Comparison of ENCODE assay signal across 29 mouse cellular contexts in the genomic region with DNA sequence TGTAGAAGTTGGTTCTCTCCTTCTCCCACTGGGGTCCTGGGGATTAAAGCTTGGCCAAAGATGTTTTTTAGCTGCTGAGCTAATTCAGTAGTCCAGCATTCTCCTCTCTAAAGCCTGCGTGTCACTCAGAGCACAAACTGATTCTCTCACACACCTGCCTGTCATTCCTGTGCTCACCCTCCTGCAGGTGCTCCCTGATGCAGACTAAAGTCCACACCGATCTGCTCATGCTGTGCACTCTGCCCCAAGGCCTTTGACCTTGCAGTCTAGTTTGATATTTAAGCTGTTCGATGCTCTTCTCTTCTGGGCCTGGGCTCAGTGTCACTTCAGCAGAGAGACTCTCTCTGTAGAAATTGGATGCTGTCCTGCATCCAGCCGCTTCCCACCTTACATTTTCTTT. TPM values are rescaled to one million over a fixed set of nuclear protein-coding genes. Genes with fewer than 3 reads are reported as not detected.
DNase-seq lines count a peak whose midpoint lies in the region; ATAC-seq and TF ChIP-seq lines count a peak whose summit lies in the region.
"Had no signal": no experiment of that assay in that cellular context is flagged by ENCODE, and none has a peak within 500 bp of the region (broad histone marks: within the 10 kb centered on the region; RNA-seq: fewer than 3 reads in every experiment).

No protein-coding gene starts in this region.

- H3K9ac ChIP-seq in kidney, embryonic 14.5 days (ENCODE audit: low read depth, low read length) = no peak overlapping the region
- no peak overlapping the region for H3K9ac ChIP-seq in kidney, postnatal 0 days (ENCODE audit: low read depth, low read length)
- peak overlapping the region; percentile 72 for H3K9ac ChIP-seq in liver, adult 2 months (ENCODE audit: low read depth, low read length)
- H3K9ac ChIP-seq in liver, postnatal 0 days (replicated peaks) = no peak overlapping the region
- H3K9ac ChIP-seq in neural tube, embryonic 15.5 days (replicated peaks) = no peak overlapping the region
- H3K9ac ChIP-seq: forebrain, embryonic 15.5 days; midbrain, embryonic 12.5 days had no signal

- H3K27me3 ChIP-seq in kidney, embryonic 14.5 days (ENCODE audit: control insufficient read depth, insufficient read depth, low read length) = no peaks in the 10 kb centered on the region
- no peaks in the 10 kb centered on the region for H3K27me3 ChIP-seq in kidney, postnatal 0 days (ENCODE audit: insufficient read depth, low read length)
- no peaks in the 10 kb centered on the region for H3K27me3 ChIP-seq in liver, adult 2 months (ENCODE audit: control insufficient read depth, insufficient read depth, low read length)
- no peaks in the 10 kb centered on the region for H3K27me3 ChIP-seq in liver, postnatal 0 days (ENCODE audit: insufficient read depth, low read length)
- no peaks in the 10 kb centered on the region for H3K27me3 ChIP-seq in neural tube, embryonic 15.5 days (replicated peaks)
- H3K27me3 ChIP-seq: forebrain, embryonic 15.5 days; midbrain, embryonic 12.5 days had no signal

- no peaks in the 10 kb centered on the region for H3K9me3 ChIP-seq in kidney, embryonic 14.5 days (ENCODE audit: control insufficient read depth, low read length)
- no peaks in the 10 kb centered on the region for H3K9me3 ChIP-seq in kidney, postnatal 0 days (replicated peaks; ENCODE audit: low read length)
- H3K9me3 ChIP-seq in liver, postnatal 0 days (ENCODE audit: low read length) = no peaks in the 10 kb centered on the region
- H3K9me3 ChIP-seq in neural tube, embryonic 15.5 days (replicated peaks) = no peaks in the 10 kb centered on the region
- H3K9me3 ChIP-seq: embryonic facial prominence, embryonic 10.5 days; forebrain, embryonic 15.5 days; hindbrain, embryonic 10.5 days; limb, embryonic 10.5 days; midbrain, embryonic 12.5 days had no signal

- no peak for TF ChIP-seq EP300 in liver, postnatal 0 days (IDR thresholded peaks at IDR 0.05; ENCODE audit: low read depth)

- TF ChIP-seq CTCF in kidney, postnatal 0 days (IDR thresholded peaks at IDR 0.05; ENCODE audit: low read depth) = no peak
- TF ChIP-seq CTCF in liver, adult 2 months (IDR thresholded peaks at IDR 0.05; ENCODE audit: low read depth, low read length) = no peak
- TF ChIP-seq CTCF in liver, postnatal 0 days (IDR thresholded peaks at IDR 0.05; ENCODE audit: low read depth) = no peak

- no peak overlapping the region for H3K4me2 ChIP-seq in kidney, embryonic 14.5 days (replicated peaks; ENCODE audit: low read depth, low read length)
- no peak overlapping the region for H3K4me2 ChIP-seq in kidney, postnatal 0 days (ENCODE audit: low read length)
- H3K4me2 ChIP-seq in liver, postnatal 0 days (ENCODE audit: low read depth, low read length) = peak overlapping the region; percentile 50; the same call in 1 of the 2 replicates
- no peak overlapping the region for H3K4me2 ChIP-seq in neural tube, embryonic 15.5 days
- H3K4me2 ChIP-seq: forebrain, embryonic 15.5 days; heart, embryonic 11.5 days; midbrain, embryonic 12.5 days had no signal

- no peak overlapping the region for H3K4me3 ChIP-seq in kidney, embryonic 14.5 days (ENCODE audit: low read length)
- H3K4me3 ChIP-seq in kidney, postnatal 0 days (replicated peaks; ENCODE audit: low read depth, low read length) = no peak overlapping the region
- H3K4me3 ChIP-seq in liver, adult 2 months (ENCODE audit: insufficient read depth, low read depth, low read length) = peak overlapping the region; percentile 49
- H3K4me3 ChIP-seq in liver, postnatal 0 days (ENCODE audit: low read depth, low read length) = 0 out of 2 replicates have a peak overlapping the region, but pooled peaks have one; percentile 8
- no peak overlapping the region for H3K4me3 ChIP-seq in neural tube, embryonic 15.5 days (replicated peaks)
- H3K4me3 ChIP-seq: embryonic facial prominence, embryonic 10.5 days; forebrain, embryonic 15.5 days; hindbrain, embryonic 10.5 days; limb, embryonic 10.5 days; midbrain, embryonic 12.5 days had no signal

- DNase-seq in kidney, adult 9 months = peak; percentile 74
- DNase-seq in kidney, postnatal 0 days (ENCODE audit: low spot score) = no peak
- DNase-seq in liver, adult 2 months (ENCODE audit: extremely low read depth, low read depth, low spot score) = peak; percentile 97
- no peak for DNase-seq in liver, postnatal 0 days
- no peak for DNase-seq in right cerebral cortex, postnatal 4 days
- DNase-seq: adrenal gland, adult 8-10 months; cerebellum, adult 11-12 months; cerebellum, postnatal 10 days; layer of hippocampus, adult 9-11 months; lung, adult 18-20 months; lung, postnatal 14 days; thymus, adult 2 months had no signal

- ATAC-seq in kidney, embryonic 14.5 days (ENCODE audit: low FRiP score, low TSS enrichment) = no peak
- peak; percentile 43; the same call in 1 of the 2 replicates for ATAC-seq in kidney, postnatal 0 days (replicated peaks; ENCODE audit: low FRiP score, low read depth)
- peak; percentile 88 for ATAC-seq in liver, postnatal 0 days
- ATAC-seq in neural tube, embryonic 15.5 days (ENCODE audit: low FRiP score) = no peak
- ATAC-seq: forebrain, embryonic 15.5 days; hindbrain, embryonic 16.5 days had no signal

- H3K27ac ChIP-seq in kidney, embryonic 14.5 days (ENCODE audit: low read depth, low read length) = no peak overlapping the region
- no peak overlapping the region for H3K27ac ChIP-seq in kidney, postnatal 0 days
- H3K27ac ChIP-seq in liver, adult 2 months (replicated peaks; ENCODE audit: insufficient read depth, low read depth, low read length) = peak overlapping the region; percentile 73
- H3K27ac ChIP-seq in liver, postnatal 0 days (ENCODE audit: low read depth) = no peak overlapping the region
- no peak overlapping the region for H3K27ac ChIP-seq in neural tube, embryonic 15.5 days (replicated peaks)
- H3K27ac ChIP-seq: embryonic facial prominence, embryonic 10.5 days; forebrain, embryonic 15.5 days; hindbrain, embryonic 10.5 days; limb, embryonic 10.5 days; midbrain, embryonic 12.5 days had no signal

- WGBS in kidney, embryonic 14.5 days = 70% methylated on average over 4 of the region's 4 CpGs
- 64% methylated on average over 4 of the region's 4 CpGs for WGBS in kidney, postnatal 0 days
- 23% methylated on average over 4 of the region's 4 CpGs for WGBS in liver, adult 2 months
- 56% methylated on average over 4 of the region's 4 CpGs for WGBS in liver, postnatal 0 days (ENCODE audit: insufficient replicate concordance)
- 94% methylated on average over 4 of the region's 4 CpGs for WGBS in neural tube, embryonic 15.5 days

- TF ChIP-seq POLR2A in liver, adult 2 months (IDR thresholded peaks at IDR 0.05; ENCODE audit: extremely low read depth, insufficient read depth, low read length) = 0 out of 2 replicates have a peak, but pooled peaks have one; percentile 28

- no peaks in the 10 kb centered on the region for H3K4me1 ChIP-seq in kidney, embryonic 14.5 days (ENCODE audit: control insufficient read depth, insufficient read depth, low read length)
- no peaks in the 10 kb centered on the region for H3K4me1 ChIP-seq in kidney, postnatal 0 days (replicated peaks; ENCODE audit: insufficient read depth, low read length)
- peaks cover 7% of the 10 kb centered on the region; the same call in 1 of the 2 replicates for H3K4me1 ChIP-seq in liver, adult 2 months (ENCODE audit: control insufficient read depth, insufficient read depth, low read length)
- H3K4me1 ChIP-seq in liver, postnatal 0 days (ENCODE audit: insufficient read depth) = no peaks in the 10 kb centered on the region
- no peaks in the 10 kb centered on the region for H3K4me1 ChIP-seq in neural tube, embryonic 15.5 days
- H3K4me1 ChIP-seq: embryonic facial prominence, embryonic 10.5 days; forebrain, embryonic 15.5 days; hindbrain, embryonic 10.5 days; limb, embryonic 10.5 days; midbrain, embryonic 12.5 days had no signal

- no peaks in the 10 kb centered on the region; the same call in 1 of the 2 replicates for H3K79me2 ChIP-seq in liver, adult 2 months (ENCODE audit: control insufficient read depth, insufficient read depth, low read length)

- no peaks in the 10 kb centered on the region for H3K36me3 ChIP-seq in kidney, embryonic 14.5 days (ENCODE audit: control insufficient read depth, insufficient read depth, low read length)
- no peaks in the 10 kb centered on the region for H3K36me3 ChIP-seq in kidney, postnatal 0 days (ENCODE audit: insufficient read depth, low read length)
- peaks cover 11% of the 10 kb centered on the region for H3K36me3 ChIP-seq in liver, adult 2 months (ENCODE audit: control insufficient read depth, insufficient read depth, low read length)
- H3K36me3 ChIP-seq in liver, postnatal 0 days (replicated peaks; ENCODE audit: insufficient read depth, low read length) = no peaks in the 10 kb centered on the region
- no peaks in the 10 kb centered on the region for H3K36me3 ChIP-seq in neural tube, embryonic 15.5 days
- H3K36me3 ChIP-seq: embryonic facial prominence, embryonic 10.5 days; forebrain, embryonic 15.5 days; hindbrain, embryonic 10.5 days; limb, embryonic 10.5 days; midbrain, embryonic 12.5 days had no signal

RNA-seq across cellular contexts. Expression of gene Fam47e, which starts 16.4 kb away (rescaled TPM):
- not detected in 2 replicates for polyA plus RNA-seq in kidney, embryonic 14.5 days (2014; fragmentation: Nextera tagmentation; extraction: Ambion mirVana)
- polyA plus RNA-seq in kidney, postnatal 0 days (2015; fragmentation: Nextera tagmentation; extraction: Ambion mirVana) = 0.19 and 0.25 TPM in 2 replicates
- total RNA-seq in liver, adult 2 months (2014; rRNA removed) = 30.3 and 36.6 TPM in 2 replicates
- 9.5 and 9.8 TPM in 2 replicates for polyA plus RNA-seq in liver, adult 2 months (2012; rRNA removed)
- polyA plus RNA-seq in liver, postnatal 0 days (2015; fragmentation: Nextera tagmentation; extraction: Ambion mirVana) = 8.4 and 9.8 TPM in 2 replicates
- polyA plus RNA-seq in neural tube, embryonic 15.5 days (2015; fragmentation: Nextera tagmentation; extraction: Ambion mirVana) = 1.2 and 1.8 TPM in 2 replicates
- total RNA-seq: adrenal gland, adult 8-10 months; gastrocnemius, adult 8-10 months; megakaryocyte progenitor cell, adult 5-6 weeks; MEL; monocyte, adult 5-6 weeks had no signal
- polyA plus RNA-seq: C2C12; embryonic facial prominence, embryonic 10.5 days; heart, embryonic 11.5 days; heart, postnatal 0 days; large intestine, adult 2 months; limb, embryonic 10.5 days; midbrain, embryonic 12.5 days; neural tube, embryonic 11.5 days; thymus, adult 2 months had no signal

RNA-seq across cellular contexts. Expression of gene Stbd1, which starts 31.6 kb away (rescaled TPM):
- polyA plus RNA-seq in kidney, embryonic 14.5 days (2014; fragmentation: Nextera tagmentation; extraction: Ambion mirVana) = 16.1 and 22.4 TPM in 2 replicates
- polyA plus RNA-seq in kidney, postnatal 0 days (2015; fragmentation: Nextera tagmentation; extraction: Ambion mirVana) = 25.7 and 27.8 TPM in 2 replicates
- total RNA-seq in liver, adult 2 months (2014; rRNA removed) = 48.5 and 63.8 TPM in 2 replicates
- polyA plus RNA-seq in liver, adult 2 months (2012; rRNA removed) = 17.8 and 18.2 TPM in 2 replicates
- 41.1 and 45.7 TPM in 2 replicates for polyA plus RNA-seq in liver, postnatal 0 days (2015; fragmentation: Nextera tagmentation; extraction: Ambion mirVana)
- 17.0 and 18.3 TPM in 2 replicates for polyA plus RNA-seq in neural tube, embryonic 15.5 days (2015; fragmentation: Nextera tagmentation; extraction: Ambion mirVana)

Comparison
In these comparisons a context has a peak if more than half of its experiments do, and no peak if none do; other contexts are left out.
1. DNase-seq: peak in kidney, adult 9 months (single experiment) and liver, adult 2 months (single experiment); none in kidney, postnatal 0 days (single experiment), liver, postnatal 0 days (single experiment) and right cerebral cortex, postnatal 4 days (single experiment).
2. ATAC-seq: peak in kidney, postnatal 0 days (single experiment) and liver, postnatal 0 days (single experiment); none in kidney, embryonic 14.5 days (single experiment) and neural tube, embryonic 15.5 days (single experiment).
3. H3K4me3 ChIP-seq: peak in liver, adult 2 months (single experiment) and liver, postnatal 0 days (single experiment); none in kidney, embryonic 14.5 days (single experiment), kidney, postnatal 0 days (single experiment) and neural tube, embryonic 15.5 days (single experiment).